Mouse (Mus musculus) erythroblast, embryonic 14.5 days (primary cell): ENCODE results near the gene Wnk4. TPM values are rescaled to one million over a fixed set of nuclear protein-coding genes. Genes with fewer than 3 reads are reported as not detected.
A peak's percentile ranks its signal among the peaks of the same experiment; 100 is the strongest.

ENCODE experiments used
- H3K27me3 ChIP-seq: 2 replicates; pipeline ENCODE4 v1.6.1; 2012; ENCODE audit warnings: inconsistent platforms; ENCODE audit not compliant: control insufficient read depth
- H3K36me3 ChIP-seq: 2 replicates; pipeline ENCODE4 v1.6.1; 2012; ENCODE audit warnings: mild to moderate bottlenecking, inconsistent platforms; ENCODE audit not compliant: control insufficient read depth
- H3K4me1 ChIP-seq: 2 replicates; pipeline ENCODE4 v1.6.1; 2012; ENCODE audit warnings: inconsistent platforms; ENCODE audit not compliant: control insufficient read depth
- H3K4me3 ChIP-seq: replicated peaks from 2 replicates; pipeline ENCODE3; 2012; ENCODE audit warnings: moderate library complexity, mild to moderate bottlenecking, inconsistent platforms
- H3K9me3 ChIP-seq: 2 replicates; pipeline ENCODE4 v1.6.1; 2012; ENCODE audit warnings: low read length, inconsistent platforms, mixed read lengths; ENCODE audit not compliant: control insufficient read depth
- GATA1 ChIP-seq: IDR thresholded peaks from 2 replicates; pipeline ENCODE4 v1.6.1; 2012; ENCODE audit warnings: low read length, inconsistent platforms, mixed read lengths
- TAL1 ChIP-seq: IDR thresholded peaks from 3 replicates; pipeline ENCODE4 v1.6.1; 2012; ENCODE audit warnings: low read length, inconsistent platforms, mixed read lengths
- polyA plus RNA-seq: library from polyadenylated mRNA; stranded (reverse); fragments of >175 nt; gene quantifications from 2 replicates; pipeline ENCODE4 v1.2.3, GENCODE M21; 2012

The Wnk4 gene
- polyA plus RNA-seq, 1 experiment: 14.8 TPM

- H3K27me3 ChIP-seq: peaks cover 34% of the 10 kb centered on the region
- H3K9me3 ChIP-seq: peaks cover 10% of the 10 kb centered on the region; the same call in 1 of the 2 replicates
- H3K4me1 ChIP-seq: peaks cover 46% of the 10 kb centered on the region
- peaks cover 6% of the 10 kb centered on the region for H3K36me3 ChIP-seq
- no peak overlapping the region for H3K4me3 ChIP-seq
- no peak for TF ChIP-seq GATA1
- TF ChIP-seq TAL1: no peak
Measured at GRCm38 (mm10) chr11:101251031-101251430, 9.3 kb upstream of the Wnk4 start.

- Histone ChIP-seq H3K4me1 (peaks cover 53% of the 10 kb centered on the region), H3K9me3 (no peaks in the 10 kb centered on the region), H3K36me3 (peaks cover 23% of the 10 kb centered on the region), H3K27me3 (peaks cover 15% of the 10 kb centered on the region), H3K4me3 (peak overlapping the region; percentile 70)
- TF ChIP-seq GATA1 (no peak), TAL1 (no peak)
Measured at GRCm38 (mm10) chr11:101252941-101253340, 7.4 kb upstream of the Wnk4 start.

DNA sequence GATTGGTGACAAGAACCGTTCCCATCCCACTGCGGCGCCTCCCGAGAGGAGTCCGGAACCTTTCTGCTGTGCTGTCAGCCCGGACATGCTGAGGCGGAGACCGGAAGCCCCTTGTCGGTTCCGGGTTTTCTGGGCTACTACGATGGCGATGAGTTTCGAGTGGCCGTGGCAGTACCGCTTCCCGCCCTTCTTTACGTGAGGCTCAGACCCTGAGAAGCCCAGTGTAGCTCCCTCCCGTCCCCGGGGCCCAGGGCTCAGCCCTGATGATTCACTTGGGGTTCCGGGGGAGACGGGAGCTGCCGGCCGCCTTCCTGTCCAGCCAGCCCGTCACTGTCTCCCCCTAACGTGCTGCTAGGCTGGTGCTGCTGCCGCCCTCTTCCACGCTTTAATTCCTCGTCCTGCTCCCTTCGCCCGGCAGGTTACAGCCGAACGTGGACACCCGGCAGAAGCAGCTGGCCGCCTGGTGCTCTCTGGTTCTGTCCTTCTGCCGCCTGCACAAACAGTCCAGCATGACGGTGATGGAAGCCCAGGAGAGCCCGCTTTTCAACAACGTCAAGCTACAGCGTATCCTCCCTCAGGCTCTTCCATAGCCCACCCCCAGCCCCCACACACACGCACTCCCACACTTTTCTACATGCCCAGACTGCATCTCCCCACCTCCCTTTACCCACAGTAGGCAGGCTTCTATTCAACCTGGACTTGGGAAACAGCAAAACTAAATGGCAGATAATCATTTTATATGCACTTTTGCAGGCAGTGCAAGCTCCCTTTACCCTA lies 6.6 kb upstream of the Wnk4 start, which contains the start of gene Vps25:
TSS of gene Vps25 (plus strand) at position 95 of the 777 bp plus-strand sequence.
- H3K9me3 ChIP-seq: no peaks in the 10 kb centered on the region
- peaks cover 32% of the 10 kb centered on the region for H3K36me3 ChIP-seq
- peaks cover 59% of the 10 kb centered on the region for H3K4me1 ChIP-seq
- peak within 1 kb of the TSS; percentile 70 for H3K4me3 ChIP-seq
- TF ChIP-seq GATA1 (no peak), TAL1 (no peak)
- H3K27me3 ChIP-seq: peaks cover 7% of the 10 kb centered on the region

GRCm38 (mm10) chr11:101255826-101256775 lies 4.3 kb upstream of the Wnk4 start:
- H3K4me3 ChIP-seq: no peak overlapping the region
- peaks cover 10% of the 10 kb centered on the region for H3K27me3 ChIP-seq
- H3K4me1 ChIP-seq: peaks cover 75% of the 10 kb centered on the region
- no peaks in the 10 kb centered on the region for H3K9me3 ChIP-seq
- TF ChIP-seq TAL1: no peak
- no peak for TF ChIP-seq GATA1
- peaks cover 38% of the 10 kb centered on the region for H3K36me3 ChIP-seq

DNA sequence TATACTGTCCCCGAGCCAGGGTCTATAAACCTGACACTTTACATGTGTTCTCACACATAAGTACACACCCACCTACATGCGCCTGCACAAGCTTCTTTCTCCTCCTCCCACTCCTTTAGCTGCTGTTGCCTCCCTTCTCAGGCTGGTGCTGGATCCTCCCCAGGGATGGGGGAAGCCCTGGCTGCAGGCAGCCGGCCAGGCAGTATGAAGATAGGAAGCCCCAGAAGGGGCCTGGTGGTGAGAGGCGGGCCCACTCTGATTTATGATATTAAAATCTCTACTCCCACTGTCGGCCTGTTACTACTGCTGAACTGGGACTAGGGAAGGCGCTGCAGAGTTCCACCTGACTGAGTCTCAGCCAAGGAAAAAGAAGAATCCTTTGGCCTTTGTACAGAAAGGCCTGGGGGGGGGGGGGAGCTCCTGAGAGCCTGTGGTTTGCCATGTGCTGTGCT lies 1.1 kb upstream of the Wnk4 start:
- Histone ChIP-seq H3K4me3 (peak overlapping the region; percentile 82), H3K36me3 (peaks cover 47% of the 10 kb centered on the region), H3K4me1 (peaks cover 83% of the 10 kb centered on the region), H3K9me3 (peaks cover 5% of the 10 kb centered on the region; the same call in 1 of the 2 replicates), H3K27me3 (peaks cover 38% of the 10 kb centered on the region)
- TF ChIP-seq TAL1 (no peak), GATA1 (no peak)

- H3K4me1 ChIP-seq: peaks cover 79% of the 10 kb centered on the region
- H3K27me3 ChIP-seq: peaks cover 54% of the 10 kb centered on the region
- peaks cover 12% of the 10 kb centered on the region for H3K9me3 ChIP-seq
- H3K36me3 ChIP-seq: peaks cover 50% of the 10 kb centered on the region
- TF ChIP-seq TAL1 (no peak), GATA1 (no peak)
- H3K4me3 ChIP-seq: peak overlapping the region; percentile 82
Measured at GRCm38 (mm10) chr11:101260826-101261380, 536 bp downstream of the Wnk4 start.

DNA sequence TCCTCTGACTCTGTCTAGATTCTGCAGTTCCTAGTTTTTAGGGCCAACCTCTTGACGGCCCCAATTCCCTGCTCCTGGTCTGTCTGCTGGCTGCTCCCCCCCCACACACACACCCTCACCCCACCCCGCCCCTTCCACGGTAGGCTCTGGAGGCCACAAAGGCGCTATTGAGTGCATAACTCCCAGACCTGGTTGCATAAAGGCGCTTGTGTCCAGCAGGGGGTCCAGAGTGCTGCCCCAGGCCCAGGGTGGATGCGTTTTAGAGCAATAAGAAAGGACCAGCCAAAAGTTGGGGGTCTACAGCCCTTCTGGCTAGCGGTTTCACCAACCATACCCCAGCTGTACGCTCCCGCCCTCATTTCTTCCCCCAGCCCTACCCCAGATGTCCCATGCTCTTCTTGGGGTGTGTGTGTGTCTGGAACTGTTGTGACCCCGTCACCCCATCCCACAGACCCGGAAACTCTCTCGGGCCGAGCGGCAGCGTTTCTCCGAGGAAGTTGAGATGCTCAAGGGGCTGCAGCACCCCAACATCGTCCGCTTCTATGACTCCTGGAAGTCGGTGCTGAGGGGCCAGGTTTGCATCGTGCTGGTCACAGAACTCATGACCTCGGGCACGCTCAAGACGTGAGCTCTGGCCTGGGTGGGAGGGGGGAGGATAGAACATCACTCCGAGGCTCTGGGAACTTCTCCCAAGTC lies 2.1 kb downstream of the Wnk4 start:
- no peak for TF ChIP-seq GATA1
- no peak for TF ChIP-seq TAL1
- H3K36me3 ChIP-seq: peaks cover 40% of the 10 kb centered on the region
- peak overlapping the region; percentile 82 for H3K4me3 ChIP-seq
- H3K4me1 ChIP-seq: peaks cover 69% of the 10 kb centered on the region
- H3K27me3 ChIP-seq: peaks cover 65% of the 10 kb centered on the region
- H3K9me3 ChIP-seq: peaks cover 12% of the 10 kb centered on the region
